Mouse (Mus musculus) hindbrain, embryonic 15.5 days (tissue): ENCODE results near the gene Ctbp2. TPM values are rescaled to one million over a fixed set of nuclear protein-coding genes. Genes with fewer than 3 reads are reported as not detected.

Experiments used
- ATAC-seq: fragments of 200-750 bp; cut with Nextera tagmentation; 2 replicates; pipeline ENCODE4 v1.8.0; 2017; ENCODE audit warnings: low read depth, moderate number of reproducible peaks, moderate TSS enrichment; ENCODE audit not compliant: low FRiP score
- H3K27ac ChIP-seq: fragments of 300-500 bp; sonication (generic); replicated peaks from 2 replicates; pipeline ENCODE4 v1.5.1; 2015; ENCODE audit warnings: mild to moderate bottlenecking, inconsistent platforms
- H3K27me3 ChIP-seq: fragments of 300-500 bp; sonication (generic); 2 replicates; pipeline ENCODE4 v1.6.1; 2015; ENCODE audit warnings: control low read depth, inconsistent platforms
- H3K36me3 ChIP-seq: fragments of 300-500 bp; sonication (generic); 2 replicates; pipeline ENCODE4 v1.6.1; 2015; ENCODE audit warnings: control low read depth, inconsistent platforms
- H3K4me1 ChIP-seq: fragments of 300-500 bp; sonication (generic); replicated peaks from 2 replicates; pipeline ENCODE4 v1.6.1; 2015; ENCODE audit warnings: control low read depth, inconsistent platforms
- H3K4me2 ChIP-seq: fragments of 300-500 bp; sonication (generic); 2 replicates; pipeline ENCODE4 v1.6.1; 2015; ENCODE audit warnings: moderate library complexity, mild to moderate bottlenecking, inconsistent platforms
- H3K4me3 ChIP-seq: fragments of 300-500 bp; sonication (generic); 2 replicates; pipeline ENCODE4 v1.5.1; 2015; ENCODE audit warnings: mild to moderate bottlenecking, inconsistent platforms
- H3K9ac ChIP-seq: fragments of 300-500 bp; sonication (generic); 2 replicates; pipeline ENCODE4 v1.6.1; 2015; ENCODE audit warnings: inconsistent platforms
- H3K9me3 ChIP-seq: fragments of 300-500 bp; sonication (generic); 2 replicates; pipeline ENCODE4 v1.6.1; 2016; ENCODE audit warnings: control low read depth, inconsistent platforms
- WGBS: fragments of 180-500 bp; shearing (Covaris S2); methylation state at CpG from one replicate; pipeline ENCODE4 v1.1.7; 2015; 5-methylcytosine and 5-hydroxymethylcytosine counted together
- polyA plus RNA-seq: library from polyadenylated mRNA; unstranded; fragments of >200 nt; fragmentation: Nextera tagmentation; extraction: Ambion mirVana; gene quantifications from 2 replicates; pipeline ENCODE4 v1.2.1, GENCODE M21; 2015

Gene Ctbp2
- polyA plus RNA-seq, 1 experiment from 2014 or later, result 65.0 TPM

DNA sequence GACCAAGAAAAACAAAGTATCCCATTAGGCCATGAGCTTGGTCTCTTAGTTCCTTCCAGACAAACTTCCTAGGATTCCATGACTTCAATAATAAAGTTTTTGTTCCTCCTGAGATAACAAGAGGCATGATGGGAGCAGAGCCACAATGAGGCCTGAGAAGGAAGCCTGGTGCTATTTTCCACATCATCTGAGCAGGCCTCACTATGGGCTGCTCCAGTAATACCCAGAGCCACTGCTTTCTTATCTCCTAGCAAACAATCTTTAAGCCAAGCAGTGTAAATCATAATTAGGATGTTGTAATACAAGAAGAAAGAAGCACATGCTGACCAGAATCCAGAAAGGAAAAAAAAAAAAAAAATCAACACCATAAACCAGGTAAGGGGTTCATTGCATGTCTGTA, 7.6 kb downstream of the Ctbp2 start:
- no peaks in the 10 kb centered on the region for H3K27me3 ChIP-seq
- ATAC-seq, result no peak
- no peak overlapping the region; the same call in 1 of the 2 replicates for H3K4me2 ChIP-seq
- H3K9me3 ChIP-seq, result no peaks in the 10 kb centered on the region
- no peak overlapping the region for H3K27ac ChIP-seq
- H3K4me1 ChIP-seq, result peaks cover 80% of the 10 kb centered on the region
- H3K9ac ChIP-seq, result no peak overlapping the region
- no peak overlapping the region for H3K4me3 ChIP-seq
- H3K36me3 ChIP-seq, result no peaks in the 10 kb centered on the region

DNA sequence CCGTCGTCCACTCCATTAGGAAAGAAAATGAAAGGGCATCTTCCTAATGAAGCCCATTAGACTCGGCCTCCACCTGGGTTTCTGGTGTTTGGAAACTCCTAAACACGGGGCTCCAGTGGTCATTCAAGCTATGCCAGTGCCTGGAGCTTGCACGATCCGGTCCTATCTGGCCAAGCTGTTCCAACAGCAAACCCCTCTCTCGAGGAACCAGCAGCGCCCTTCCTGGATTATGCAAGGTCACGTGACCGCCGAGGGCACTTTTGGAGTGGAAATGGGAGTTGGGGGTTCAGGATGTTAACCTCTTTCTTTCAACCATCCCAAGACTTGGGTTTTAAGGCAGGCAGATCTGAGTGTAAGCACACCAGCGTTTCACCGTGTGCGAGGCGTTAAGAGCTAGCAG, 8.3 kb downstream of the Ctbp2 start:
- no peak overlapping the region for H3K9ac ChIP-seq
- H3K4me1 ChIP-seq, result peaks cover 83% of the 10 kb centered on the region
- no peak overlapping the region for H3K27ac ChIP-seq
- peak overlapping the region; percentile 40 for H3K4me2 ChIP-seq
- 16% methylated on average over 15 of the region's 15 CpGs for WGBS
- H3K27me3 ChIP-seq, result no peaks in the 10 kb centered on the region
- H3K4me3 ChIP-seq, result no peak overlapping the region
- no peaks in the 10 kb centered on the region for H3K9me3 ChIP-seq
- no peak for ATAC-seq
- H3K36me3 ChIP-seq, result no peaks in the 10 kb centered on the region

DNA sequence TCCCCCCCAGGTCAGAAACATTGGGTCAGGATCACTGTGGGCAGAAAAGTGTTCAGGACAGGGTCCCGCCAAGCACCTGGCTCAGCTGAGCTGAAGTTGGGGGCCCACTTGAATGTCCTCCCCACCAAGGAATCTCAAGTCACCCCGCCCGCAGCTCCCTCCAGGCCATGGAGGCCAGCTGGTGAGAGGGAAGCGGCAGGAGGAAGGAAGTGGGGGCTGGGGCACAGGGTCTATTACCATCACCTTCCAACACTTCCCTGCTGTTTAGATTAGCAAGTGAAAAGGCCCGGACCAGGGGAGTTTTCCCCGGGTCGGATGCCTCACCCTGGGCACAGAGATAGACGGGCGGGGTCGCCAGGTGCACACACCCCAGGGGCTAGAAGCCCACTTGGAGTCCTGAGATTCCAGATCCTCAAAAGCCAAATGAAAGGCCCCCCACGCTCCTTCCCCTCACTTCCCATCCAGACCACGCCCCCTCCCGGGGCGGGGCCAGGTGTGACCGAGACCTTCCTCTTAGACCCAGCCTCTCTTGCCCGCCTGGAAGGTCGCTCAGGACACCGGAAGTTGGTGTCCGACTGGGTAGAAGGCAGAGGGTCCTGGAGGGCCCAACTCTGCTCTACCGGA, 9.2 kb downstream of the Ctbp2 start:
- H3K9me3 ChIP-seq, result no peaks in the 10 kb centered on the region
- peaks cover 82% of the 10 kb centered on the region for H3K4me1 ChIP-seq
- H3K27me3 ChIP-seq, result no peaks in the 10 kb centered on the region
- 22% methylated on average over 20 of the region's 20 CpGs for WGBS
- no peak overlapping the region for H3K27ac ChIP-seq
- no peak for ATAC-seq
- H3K9ac ChIP-seq, result no peak overlapping the region
- H3K4me3 ChIP-seq, result no peak overlapping the region
- H3K4me2 ChIP-seq, result peak overlapping the region; percentile 40
- H3K36me3 ChIP-seq, result no peaks in the 10 kb centered on the region

DNA sequence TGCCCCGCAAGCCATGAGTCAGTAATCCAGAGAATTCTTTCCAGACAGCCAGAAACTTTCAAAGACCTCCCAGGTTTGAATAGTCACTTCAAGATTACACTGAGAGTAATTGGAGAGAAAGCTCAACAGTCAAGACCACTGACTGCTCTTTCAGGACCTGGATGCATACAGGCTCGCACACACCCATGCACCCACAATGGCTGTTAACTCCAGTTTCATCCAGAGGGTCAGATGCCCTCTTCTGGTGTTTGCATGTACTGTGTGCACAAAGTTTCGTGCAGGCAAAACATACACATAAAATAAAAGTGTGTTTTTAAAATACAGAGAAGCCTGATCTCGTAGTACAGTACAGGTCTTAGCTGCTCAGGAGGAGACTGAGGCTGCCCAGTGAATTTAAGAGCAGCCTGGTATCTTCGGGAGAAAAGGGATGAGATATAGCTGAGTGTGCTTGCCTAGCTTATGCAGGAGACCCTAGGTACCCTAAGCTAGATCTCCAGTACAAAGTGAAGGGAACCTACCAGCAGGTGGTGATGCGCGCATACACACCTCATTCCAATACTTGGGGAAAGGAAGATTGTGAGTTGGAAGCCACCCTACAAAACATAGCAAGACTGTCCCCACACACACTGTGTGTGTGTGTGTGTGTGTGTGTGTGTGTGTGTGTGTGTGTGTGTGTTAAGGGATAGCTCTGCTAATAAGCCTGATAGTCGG, 10.8 kb downstream of the Ctbp2 start:
- no peak overlapping the region for H3K9ac ChIP-seq
- no peak for ATAC-seq
- H3K27ac ChIP-seq, result no peak overlapping the region
- peaks cover 72% of the 10 kb centered on the region for H3K4me1 ChIP-seq
- no peaks in the 10 kb centered on the region for H3K36me3 ChIP-seq
- no peak overlapping the region for H3K4me2 ChIP-seq
- no peaks in the 10 kb centered on the region for H3K9me3 ChIP-seq
- H3K4me3 ChIP-seq, result no peak overlapping the region
- 68% methylated on average over 8 of the region's 8 CpGs for WGBS
- no peaks in the 10 kb centered on the region for H3K27me3 ChIP-seq

DNA sequence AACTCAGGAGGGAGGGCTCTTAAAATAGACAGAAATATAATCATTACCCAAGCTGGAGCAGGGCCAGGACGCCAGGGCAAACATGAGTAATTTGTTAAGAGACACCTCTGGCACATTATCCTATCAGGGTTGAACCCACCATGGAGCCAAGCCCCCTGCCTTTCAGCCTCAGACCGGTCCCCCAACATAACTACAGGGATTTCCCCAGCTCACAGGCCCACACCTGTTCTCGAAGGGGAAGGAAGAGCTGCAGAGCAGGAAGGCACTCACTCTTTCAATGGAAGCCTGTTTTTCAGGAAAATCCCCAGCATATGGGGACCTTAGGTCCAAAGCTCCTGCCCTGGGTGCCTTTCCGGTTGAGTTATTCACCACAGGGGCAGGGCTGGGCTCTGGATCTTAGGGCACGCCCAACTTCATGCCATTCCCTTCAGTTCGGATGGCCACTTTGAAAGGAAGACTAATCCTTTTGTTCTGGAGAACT, 11.8 kb downstream of the Ctbp2 start:
- Histone ChIP-seq H3K9me3 (no peaks in the 10 kb centered on the region), H3K27me3 (no peaks in the 10 kb centered on the region), H3K4me1 (peaks cover 64% of the 10 kb centered on the region), H3K4me2 (no peak overlapping the region), H3K4me3 (no peak overlapping the region), H3K9ac (no peak overlapping the region), H3K36me3 (no peaks in the 10 kb centered on the region), H3K27ac (no peak overlapping the region)
- ATAC-seq, result no peak
- 20% methylated on average over 6 of the region's 6 CpGs for WGBS

DNA sequence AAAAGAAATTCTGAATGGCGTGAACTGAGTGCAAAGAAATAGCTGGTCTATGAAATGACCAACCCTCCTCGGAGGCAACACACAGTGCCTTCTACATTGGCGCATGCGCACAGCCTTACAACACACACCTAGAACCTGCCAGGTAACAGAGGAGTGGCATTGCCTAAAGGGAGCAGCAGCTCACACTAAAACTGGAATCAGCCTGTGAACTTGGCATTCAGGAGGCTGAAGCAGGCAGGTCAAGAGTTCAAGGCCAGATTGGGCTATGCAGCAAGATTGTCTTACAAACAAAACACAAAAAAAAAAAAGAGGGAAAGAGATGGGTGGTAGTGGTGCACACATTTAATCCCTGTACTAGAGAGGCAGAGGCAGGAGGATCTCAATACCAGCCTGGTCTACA, 14.7 kb downstream of the Ctbp2 start:
- peaks cover 40% of the 10 kb centered on the region for H3K4me1 ChIP-seq
- no peaks in the 10 kb centered on the region for H3K9me3 ChIP-seq
- H3K4me2 ChIP-seq, result no peak overlapping the region
- no peak overlapping the region for H3K4me3 ChIP-seq
- no peaks in the 10 kb centered on the region for H3K36me3 ChIP-seq
- ATAC-seq, result no peak
- WGBS, result 97% methylated on average over 4 of the region's 4 CpGs
- H3K27ac ChIP-seq, result no peak overlapping the region
- H3K27me3 ChIP-seq, result no peaks in the 10 kb centered on the region
- no peak overlapping the region for H3K9ac ChIP-seq

DNA sequence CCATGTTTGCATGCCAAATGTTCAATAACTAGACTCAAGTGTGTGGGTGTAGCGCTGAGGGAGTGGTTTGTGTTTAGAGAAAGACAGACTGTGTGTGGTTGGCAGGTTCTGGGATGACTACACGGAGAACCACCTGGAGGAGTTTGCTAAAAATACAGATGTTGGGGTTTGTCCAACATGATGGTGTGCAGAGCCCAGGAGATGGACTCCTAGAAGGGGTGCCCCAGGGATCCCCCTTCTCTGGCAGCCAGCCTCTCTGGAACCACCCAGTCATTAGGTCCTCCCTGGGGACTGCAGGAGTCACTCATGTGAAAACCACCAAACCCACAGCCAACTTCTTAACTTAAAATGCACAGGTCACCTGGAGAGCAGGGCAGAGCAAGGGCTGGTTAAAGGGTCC, 15.5 kb downstream of the Ctbp2 start:
- Histone ChIP-seq H3K4me3 (no peak overlapping the region), H3K4me2 (no peak overlapping the region), H3K9ac (no peak overlapping the region), H3K36me3 (no peaks in the 10 kb centered on the region), H3K4me1 (peaks cover 42% of the 10 kb centered on the region), H3K27ac (no peak overlapping the region), H3K27me3 (no peaks in the 10 kb centered on the region), H3K9me3 (no peaks in the 10 kb centered on the region)
- ATAC-seq, result no peak
- WGBS, result 95% methylated on average over 2 of the region's 2 CpGs

DNA sequence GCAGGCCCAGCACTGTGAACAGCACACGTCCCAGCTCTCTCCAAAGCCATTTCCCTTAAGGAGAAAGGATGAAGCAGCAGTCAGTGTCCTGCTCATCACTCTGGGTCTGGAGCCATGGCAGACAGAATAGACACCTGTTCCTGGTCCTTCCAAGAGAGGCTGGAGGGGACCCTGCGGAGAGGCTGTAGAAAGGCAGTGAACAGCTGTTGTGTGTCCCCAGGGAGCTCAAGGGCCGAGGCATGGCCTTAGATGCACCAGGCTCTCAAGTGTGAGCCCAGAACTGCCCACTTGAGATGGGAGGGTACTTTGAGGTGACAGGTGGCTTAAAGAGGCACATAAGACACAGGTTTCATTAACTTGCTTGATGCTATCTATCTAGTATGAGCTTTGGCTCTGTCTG, 21.6 kb downstream of the Ctbp2 start:
- WGBS, result 54% methylated on average over 3 of the region's 3 CpGs
- peaks cover 54% of the 10 kb centered on the region for H3K4me1 ChIP-seq

DNA sequence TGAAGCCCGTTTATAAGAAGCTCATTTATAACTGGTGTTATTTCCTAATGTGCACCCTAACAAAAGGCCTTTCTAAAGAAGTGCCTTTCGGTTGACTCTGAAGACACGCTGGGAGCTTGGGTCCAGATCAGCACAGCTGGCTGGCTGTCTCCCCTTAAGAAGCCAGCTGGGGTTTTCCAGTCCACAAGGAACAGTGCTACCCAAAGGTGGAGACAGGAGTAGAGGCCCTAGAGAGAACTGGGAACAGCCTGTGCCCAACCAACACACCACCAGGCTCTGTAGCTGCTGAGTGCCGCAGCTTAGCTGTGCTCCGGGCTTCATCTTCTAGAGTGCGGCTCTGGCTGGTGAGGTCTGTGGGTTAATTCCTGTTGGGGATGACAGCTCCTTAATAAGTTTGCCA, 23.1 kb downstream of the Ctbp2 start:
- 68% methylated on average over 6 of the region's 6 CpGs for WGBS
- Histone ChIP-seq H3K9me3 (no peaks in the 10 kb centered on the region), H3K27me3 (no peaks in the 10 kb centered on the region), H3K27ac (no peak overlapping the region), H3K4me3 (no peak overlapping the region), H3K36me3 (no peaks in the 10 kb centered on the region), H3K9ac (no peak overlapping the region), H3K4me1 (peaks cover 55% of the 10 kb centered on the region), H3K4me2 (no peak overlapping the region)
- ATAC-seq, result no peak

More for the DNA sequence above, 21.6 kb downstream of the Ctbp2 start:
- ATAC-seq, result no peak
- H3K9me3 ChIP-seq, result no peaks in the 10 kb centered on the region
- H3K4me2 ChIP-seq, result no peak overlapping the region
- no peaks in the 10 kb centered on the region for H3K27me3 ChIP-seq
- no peaks in the 10 kb centered on the region for H3K36me3 ChIP-seq
- no peak overlapping the region for H3K4me3 ChIP-seq
- H3K27ac ChIP-seq, result no peak overlapping the region
- H3K9ac ChIP-seq, result no peak overlapping the region

DNA sequence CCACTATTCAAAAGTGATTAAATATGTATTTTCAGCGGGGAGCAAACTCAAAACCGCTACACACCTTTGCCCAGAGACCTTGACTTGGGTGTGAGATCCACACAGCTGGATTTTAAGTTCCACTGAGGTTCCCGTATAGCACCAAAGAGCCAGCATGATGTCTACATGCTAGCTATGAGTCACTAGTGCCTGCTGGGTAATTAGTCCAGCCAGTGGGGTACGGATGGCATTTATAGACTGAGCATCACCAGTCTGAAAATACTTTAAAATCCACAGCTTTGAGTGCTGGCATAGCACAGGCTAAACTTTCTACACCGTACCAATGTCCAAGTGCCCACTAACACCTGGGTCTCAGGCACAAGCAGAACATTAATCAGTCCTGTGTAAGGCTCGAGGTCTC, 24.0 kb downstream of the Ctbp2 start:
- Histone ChIP-seq H3K4me1 (peaks cover 55% of the 10 kb centered on the region), H3K27me3 (no peaks in the 10 kb centered on the region), H3K4me3 (no peak overlapping the region), H3K4me2 (no peak overlapping the region), H3K9me3 (no peaks in the 10 kb centered on the region), H3K27ac (no peak overlapping the region), H3K36me3 (no peaks in the 10 kb centered on the region), H3K9ac (no peak overlapping the region)
- WGBS, result 53% methylated on average over 6 of the region's 6 CpGs
- no peak for ATAC-seq

DNA sequence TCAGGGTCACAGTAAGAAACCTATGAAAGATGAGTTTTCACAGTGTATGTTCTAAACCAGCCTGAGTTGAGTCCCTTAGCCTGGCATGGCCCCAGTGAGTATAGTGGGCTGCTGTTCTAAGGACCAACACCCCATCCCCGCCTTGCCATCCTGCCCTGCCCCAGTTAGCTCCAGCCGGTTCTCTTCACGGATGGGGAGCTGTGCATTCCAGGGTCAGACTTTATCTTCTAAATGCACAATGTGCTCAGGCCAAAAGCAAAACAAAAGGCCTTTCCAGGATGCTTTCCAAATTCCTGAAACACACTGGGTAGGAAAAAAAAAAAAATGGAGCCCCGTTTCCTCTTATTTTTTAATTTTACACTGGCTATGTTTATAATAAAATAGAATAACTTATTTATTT, 24.9 kb downstream of the Ctbp2 start:
- ATAC-seq, result no peak
- 39% methylated on average over 4 of the region's 4 CpGs for WGBS
- Histone ChIP-seq H3K4me3 (no peak overlapping the region), H3K9ac (no peak overlapping the region), H3K27me3 (no peaks in the 10 kb centered on the region), H3K9me3 (no peaks in the 10 kb centered on the region), H3K36me3 (no peaks in the 10 kb centered on the region), H3K27ac (no peak overlapping the region), H3K4me1 (peaks cover 50% of the 10 kb centered on the region), H3K4me2 (no peak overlapping the region)

DNA sequence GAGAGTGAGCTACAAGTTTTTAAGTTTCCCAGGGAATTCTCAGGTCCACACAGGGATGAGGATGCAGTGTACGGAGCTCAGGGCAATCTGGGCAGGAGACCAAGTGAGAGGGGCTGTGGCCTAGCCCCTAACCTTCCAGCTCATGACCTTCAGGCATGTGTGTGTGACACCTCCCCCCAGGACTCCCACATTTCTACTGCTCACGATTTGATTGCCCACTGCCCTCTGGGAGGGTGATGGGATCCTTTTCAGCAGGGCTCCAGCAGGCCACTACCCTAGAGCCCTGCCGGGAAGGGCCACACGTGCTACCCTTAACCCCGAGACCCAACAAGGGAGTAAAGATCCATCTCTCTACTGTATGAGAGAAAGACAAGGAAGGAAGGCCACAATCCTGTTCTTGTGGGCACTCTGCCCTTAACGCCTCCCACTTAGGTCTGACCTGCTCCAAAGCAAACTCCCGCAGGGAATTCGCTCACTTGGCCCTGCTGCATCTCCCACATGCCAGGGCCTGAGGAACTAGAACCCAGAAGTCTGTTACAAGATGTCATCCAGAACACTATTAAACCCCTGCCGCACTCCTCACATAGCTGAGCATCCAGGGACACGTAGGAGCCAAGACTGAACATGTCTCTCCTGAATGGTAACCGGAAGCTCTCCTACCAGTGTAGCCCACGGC, 25.9 kb downstream of the Ctbp2 start:
- Histone ChIP-seq H3K9ac (no peak overlapping the region), H3K27me3 (no peaks in the 10 kb centered on the region), H3K4me3 (no peak overlapping the region), H3K36me3 (no peaks in the 10 kb centered on the region), H3K4me2 (no peak overlapping the region), H3K4me1 (peaks cover 54% of the 10 kb centered on the region), H3K27ac (no peak overlapping the region), H3K9me3 (no peaks in the 10 kb centered on the region)
- ATAC-seq, result no peak
- 84% methylated on average over 12 of the region's 12 CpGs for WGBS
